Comparison of ENCODE assay signal across 11 mouse cellular contexts in the genomic region with DNA sequence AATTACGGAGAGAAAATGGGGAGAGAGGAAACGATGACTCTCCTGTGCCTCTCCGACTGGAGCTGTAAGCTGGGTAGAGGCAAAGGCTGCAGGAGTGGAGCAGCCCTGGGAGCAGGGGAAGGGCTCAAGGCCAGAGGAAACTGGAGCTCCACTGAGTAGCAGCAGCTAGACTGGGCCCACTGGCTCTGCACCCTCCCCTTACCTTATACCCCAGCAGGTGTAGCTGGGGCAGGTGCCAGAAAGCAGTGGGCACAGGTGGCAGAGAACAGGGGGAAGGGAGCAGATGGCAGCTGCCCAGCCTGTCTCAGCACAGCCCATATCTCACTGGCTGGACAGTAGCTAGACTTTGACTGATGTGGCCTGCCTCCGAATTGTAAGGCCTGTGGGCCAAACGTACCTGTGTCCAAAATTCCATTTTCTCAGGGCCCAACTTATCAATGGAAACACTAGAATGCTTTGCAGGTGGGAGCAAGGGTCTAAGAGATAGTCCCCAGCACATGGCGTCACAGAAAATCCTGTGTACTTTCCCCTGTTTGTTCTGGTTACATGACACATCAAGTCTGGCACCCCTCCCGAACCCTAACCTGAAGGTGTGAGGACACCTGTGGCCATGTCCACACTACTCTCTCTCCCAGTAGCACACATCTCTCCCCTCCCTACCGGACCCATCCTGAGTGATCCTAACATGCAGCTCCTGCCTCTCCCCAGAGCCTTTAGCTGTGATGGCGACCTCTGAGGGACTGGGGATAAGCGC. TPM values are rescaled to one million over a fixed set of nuclear protein-coding genes. Genes with fewer than 3 reads are reported as not detected.
DNase-seq lines count a peak whose midpoint lies in the region; ATAC-seq lines count a peak whose summit lies in the region.
"Had no signal": no experiment of that assay in that cellular context is flagged by ENCODE, and none has a peak within 500 bp of the region (broad histone marks: within the 10 kb centered on the region; RNA-seq: fewer than 3 reads in every experiment).

No protein-coding gene starts in this region.

- H3K4me3 ChIP-seq in heart, embryonic 10.5 days, result no peak overlapping the region
- H3K4me3 ChIP-seq in neural tube, embryonic 12.5 days, result no peak overlapping the region
- no peak overlapping the region for H3K4me3 ChIP-seq in hindbrain, embryonic 16.5 days (ENCODE audit: low read length)
- no peak overlapping the region for H3K4me3 ChIP-seq in stomach, embryonic 16.5 days (replicated peaks; ENCODE audit: low read length)
- H3K4me3 ChIP-seq: erythroblast, embryonic 14.5 days had no signal

- H3K36me3 ChIP-seq in heart, embryonic 10.5 days, result peaks cover 6% of the 10 kb centered on the region; the same call in 1 of the 2 replicates
- H3K36me3 ChIP-seq in neural tube, embryonic 12.5 days, result peaks cover 10% of the 10 kb centered on the region
- 0 out of 2 replicates have a peak, but pooled peaks cover 2% of the 10 kb centered on the region for H3K36me3 ChIP-seq in hindbrain, embryonic 16.5 days (ENCODE audit: control insufficient read depth, insufficient read depth, low read length)
- H3K36me3 ChIP-seq in stomach, embryonic 16.5 days (ENCODE audit: control insufficient read depth, insufficient read depth, low read length), result no peaks in the 10 kb centered on the region

- H3K9ac ChIP-seq in neural tube, embryonic 12.5 days, result peak overlapping the region; percentile 3; the same call in 1 of the 2 replicates
- peak overlapping the region; percentile 41; the same call in 1 of the 2 replicates for H3K9ac ChIP-seq in hindbrain, embryonic 16.5 days (ENCODE audit: low read depth, low read length)
- H3K9ac ChIP-seq in stomach, embryonic 16.5 days (ENCODE audit: low read length), result peak overlapping the region; percentile 36

- H3K27me3 ChIP-seq in heart, embryonic 10.5 days (ENCODE audit: insufficient read depth, poor library complexity, severe bottlenecking), result peaks cover 40% of the 10 kb centered on the region
- H3K27me3 ChIP-seq in neural tube, embryonic 12.5 days (replicated peaks), result no peaks in the 10 kb centered on the region
- no peaks in the 10 kb centered on the region for H3K27me3 ChIP-seq in hindbrain, embryonic 16.5 days (replicated peaks; ENCODE audit: control insufficient read depth, insufficient read depth, low read length)
- H3K27me3 ChIP-seq in stomach, embryonic 16.5 days (ENCODE audit: control insufficient read depth, insufficient read depth, low read length), result no peaks in the 10 kb centered on the region

- H3K4me1 ChIP-seq in heart, embryonic 10.5 days, result peaks cover 46% of the 10 kb centered on the region
- peaks cover 53% of the 10 kb centered on the region for H3K4me1 ChIP-seq in neural tube, embryonic 12.5 days
- H3K4me1 ChIP-seq in hindbrain, embryonic 16.5 days (ENCODE audit: control insufficient read depth, insufficient read depth, low read depth, low read length), result peaks cover 44% of the 10 kb centered on the region
- H3K4me1 ChIP-seq in stomach, embryonic 16.5 days (ENCODE audit: control insufficient read depth, insufficient read depth, low read length), result peaks cover 17% of the 10 kb centered on the region; the same call in 1 of the 2 replicates

- no peaks in the 10 kb centered on the region for H3K9me3 ChIP-seq in heart, embryonic 10.5 days
- no peaks in the 10 kb centered on the region for H3K9me3 ChIP-seq in neural tube, embryonic 12.5 days
- H3K9me3 ChIP-seq in hindbrain, embryonic 16.5 days (ENCODE audit: control insufficient read depth, low read length), result no peaks in the 10 kb centered on the region
- H3K9me3 ChIP-seq in stomach, embryonic 16.5 days (replicated peaks; ENCODE audit: control insufficient read depth, low read length), result no peaks in the 10 kb centered on the region

- no peak for DNase-seq in heart, embryonic 10.5 days (ENCODE audit: low spot score)
- no peak for DNase-seq in heart, adult 18-20 months
- no peak for DNase-seq in neural tube, embryonic 10.5 days (ENCODE audit: extremely low spot score, low spot score)
- DNase-seq in thymus, postnatal 0 days (ENCODE audit: low spot score), result no peak
- no peak for DNase-seq in frontal cortex, adult 2 months (ENCODE audit: extremely low spot score in 1 of 2, low spot score in 1 of 2)
- DNase-seq: B cell, adult 2 months had no signal

- peak overlapping the region; percentile 77; the same call in 1 of the 2 replicates for H3K4me2 ChIP-seq in neural tube, embryonic 12.5 days (replicated peaks)
- no peak overlapping the region for H3K4me2 ChIP-seq in hindbrain, embryonic 16.5 days (ENCODE audit: low read length)
- no peak overlapping the region for H3K4me2 ChIP-seq in stomach, embryonic 16.5 days (ENCODE audit: low read depth, low read length)

- H3K27ac ChIP-seq in heart, embryonic 10.5 days, result 0 out of 2 replicates have a peak overlapping the region, but pooled peaks have one; percentile 11
- no peak overlapping the region for H3K27ac ChIP-seq in neural tube, embryonic 12.5 days
- H3K27ac ChIP-seq in hindbrain, embryonic 16.5 days (ENCODE audit: low read depth, low read length), result peak overlapping the region; percentile 37
- peak overlapping the region; percentile 36; the same call in 1 of the 2 replicates for H3K27ac ChIP-seq in stomach, embryonic 16.5 days (ENCODE audit: low read length)

- WGBS in heart, embryonic 10.5 days, result 70% methylated on average over 10 of the region's 10 CpGs
- 75% methylated on average over 10 of the region's 10 CpGs for WGBS in neural tube, embryonic 12.5 days
- WGBS in hindbrain, embryonic 16.5 days, result 72% methylated on average over 10 of the region's 10 CpGs
- WGBS in stomach, embryonic 16.5 days, result 66% methylated on average over 10 of the region's 10 CpGs

- no peak for ATAC-seq in neural tube, embryonic 12.5 days (ENCODE audit: low FRiP score, low read depth)
- ATAC-seq in hindbrain, embryonic 16.5 days, result no peak
- ATAC-seq in stomach, embryonic 16.5 days (ENCODE audit: insufficient read depth, low FRiP score), result no peak

RNA-seq across cellular contexts. Expression of a gene that starts 3.1 kb away (rescaled TPM):
- 5.3 and 8.9 TPM in 2 replicates for polyA plus RNA-seq in heart, embryonic 10.5 days (2016; fragmentation: Nextera tagmentation; extraction: Ambion mirVana)
- 10 to 100 TPM in 1 of 2 experiments, 1 to 10 TPM in 1; 9.7 to 11.0 TPM for total RNA-seq in heart, adult 18-20 months (2021)
- polyA plus RNA-seq in neural tube, embryonic 12.5 days (2016; fragmentation: Nextera tagmentation; extraction: Ambion mirVana), result 73.6 and 74.1 TPM in 2 replicates
- 115 and 117 TPM in 2 replicates for polyA plus RNA-seq in hindbrain, embryonic 16.5 days (2015; fragmentation: Nextera tagmentation; extraction: Ambion mirVana)
- polyA plus RNA-seq in stomach, embryonic 16.5 days (2015; fragmentation: Nextera tagmentation; extraction: Ambion mirVana), result 22.8 and 23.0 TPM in 2 replicates
- 10.3 and 10.5 TPM in 2 replicates for polyA plus RNA-seq in thymus, postnatal 0 days (2015; fragmentation: Nextera tagmentation; extraction: Ambion mirVana)
- polyA plus RNA-seq in frontal cortex, adult 2 months (2012; rRNA removed), result 111 and 117 TPM in 2 replicates
- total RNA-seq: granulocyte monocyte progenitor cell, adult 5-6 weeks had no signal

RNA-seq across cellular contexts. Expression of a gene that starts 59.8 kb away (rescaled TPM):
- 2.6 and 8.9 TPM in 2 replicates for polyA plus RNA-seq in heart, embryonic 10.5 days (2016; fragmentation: Nextera tagmentation; extraction: Ambion mirVana)
- 1 to 10 TPM; 3.3 to 4.4 TPM for total RNA-seq in heart, adult 18-20 months (2021)
- 32.8 and 36.4 TPM in 2 replicates for polyA plus RNA-seq in neural tube, embryonic 12.5 days (2016; fragmentation: Nextera tagmentation; extraction: Ambion mirVana)
- polyA plus RNA-seq in hindbrain, embryonic 16.5 days (2015; fragmentation: Nextera tagmentation; extraction: Ambion mirVana), result 22.5 and 29.5 TPM in 2 replicates
- polyA plus RNA-seq in stomach, embryonic 16.5 days (2015; fragmentation: Nextera tagmentation; extraction: Ambion mirVana), result 10.1 and 10.5 TPM in 2 replicates
- polyA plus RNA-seq in thymus, postnatal 0 days (2015; fragmentation: Nextera tagmentation; extraction: Ambion mirVana), result 0.26 and 0.43 TPM in 2 replicates
- 79.4 and 92.6 TPM in 2 replicates for polyA plus RNA-seq in frontal cortex, adult 2 months (2012; rRNA removed)
- total RNA-seq: granulocyte monocyte progenitor cell, adult 5-6 weeks had no signal
- polyA plus RNA-seq: erythroblast, embryonic 14.5 days had no signal
